Mouse (Mus musculus): ENCODE results near the gene S100a3.

DNA sequence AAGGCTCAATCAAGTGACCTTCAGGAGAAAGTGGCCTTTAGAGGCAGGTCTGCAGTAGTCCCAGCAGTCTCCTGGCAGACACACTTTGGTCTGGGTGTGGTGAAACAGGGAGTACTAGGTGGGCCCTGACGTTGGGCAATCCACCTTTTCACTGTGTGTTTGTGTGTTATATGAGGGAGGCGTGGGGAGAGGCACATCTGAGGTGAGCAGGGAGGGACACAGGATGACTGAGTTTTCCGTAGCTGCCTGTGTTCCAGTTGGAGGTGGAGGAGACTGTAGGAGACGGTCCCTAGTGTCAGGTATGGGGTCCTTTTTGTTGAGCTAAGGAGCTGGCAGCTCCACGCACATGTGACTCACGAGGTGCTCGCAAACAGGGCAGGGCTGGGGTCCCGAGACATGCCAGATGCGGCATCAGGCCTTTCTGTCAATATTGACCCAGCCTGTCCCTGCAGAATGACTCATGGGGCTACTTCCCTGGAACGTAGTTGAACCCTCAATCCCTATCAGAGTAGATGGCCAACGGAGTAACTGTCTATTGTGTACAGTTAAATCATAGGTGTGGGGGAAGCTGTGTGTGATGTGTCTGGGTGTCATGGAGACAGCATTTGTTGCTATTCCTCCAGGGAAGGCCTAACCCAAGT lies 54.4 kb downstream of the S100a3 start:
- TF ChIP-seq POLR2A (IDR thresholded peaks at IDR 0.05; ENCODE audit: insufficient read depth, low read depth, low read length): no peak
- TF ChIP-seq CTCF (IDR thresholded peaks at IDR 0.05; ENCODE audit: insufficient read depth, low read depth, low read length): no peak
